Mouse (Mus musculus): ENCODE results near the gene Mtus2. TPM values are rescaled to one million over a fixed set of nuclear protein-coding genes. Genes with fewer than 3 reads are reported as not detected.

Mtus2 gene
- polyA plus RNA-seq, 1 experiment = 0.05 TPM

DNA sequence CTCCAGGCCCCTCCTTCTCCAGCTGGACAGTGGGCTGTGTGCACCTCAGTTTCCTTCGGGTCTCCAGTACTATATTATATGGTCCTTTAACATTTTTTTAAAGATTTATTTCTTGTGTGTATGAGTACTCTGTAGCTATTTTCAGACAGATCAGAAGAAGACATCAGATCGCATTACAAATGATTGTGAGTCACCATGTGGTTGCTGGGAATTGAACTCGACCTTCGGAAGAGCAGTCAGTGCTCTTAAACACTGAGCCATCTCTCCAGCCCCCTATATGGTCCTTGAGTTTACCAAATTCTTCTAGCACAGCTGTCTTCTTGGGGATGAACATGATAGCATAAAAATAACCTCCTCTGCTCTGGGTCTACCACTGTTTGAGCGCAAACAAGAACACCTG lies 382.0 kb downstream of the Mtus2 start:
- peaks cover 4% of the 10 kb centered on the region for H3K79me2 ChIP-seq (ENCODE audit: control insufficient read depth, insufficient read depth)
- no peaks in the 10 kb centered on the region for H3K27me3 ChIP-seq (ENCODE audit: control insufficient read depth, insufficient read depth, insufficient read length)
- H3K36me3 ChIP-seq (ENCODE audit: control insufficient read depth, insufficient read depth) = peaks cover 54% of the 10 kb centered on the region
- H3K4me2 ChIP-seq (ENCODE audit: low read depth) = peak overlapping the region; percentile 24
- no peak overlapping the region for H3ac ChIP-seq (ENCODE audit: control insufficient read depth, insufficient read length)
- no peak overlapping the region for H3K4me3 ChIP-seq
- TF ChIP-seq POLR2A (IDR thresholded peaks at IDR 0.05; ENCODE audit: insufficient read length, low read depth) = no peak
- TF ChIP-seq USF1 (IDR thresholded peaks at IDR 0.05; ENCODE audit: low read depth) = no peak
- TF ChIP-seq MYOG (IDR thresholded peaks at IDR 0.05; ENCODE audit: control insufficient read depth in 1 of 3, insufficient read depth in 1 of 3, insufficient read length in 2 of 3, low read depth in 2 of 3) = no peak
- no peak for TF ChIP-seq MAX (IDR thresholded peaks at IDR 0.05; ENCODE audit: low read depth)
- no peak for TF ChIP-seq MYOD1 (IDR thresholded peaks at IDR 0.05; ENCODE audit: control insufficient read depth in 1 of 3, insufficient read length in 2 of 3, low read depth in 2 of 3)
- TF ChIP-seq TCF3 (IDR thresholded peaks at IDR 0.05; ENCODE audit: insufficient read length, low read depth) = no peak
- no peak for TF ChIP-seq REST (IDR thresholded peaks at IDR 0.05; ENCODE audit: insufficient read depth, insufficient read length)
- no peak for TF ChIP-seq TCF12 (IDR thresholded peaks at IDR 0.05; ENCODE audit: insufficient read depth, poor library complexity, severe bottlenecking)
- TF ChIP-seq E2F4 (IDR thresholded peaks at IDR 0.05; ENCODE audit: insufficient read depth) = no peak
- no peak for TF ChIP-seq POLR2AphosphoS2 (IDR thresholded peaks at IDR 0.05; ENCODE audit: insufficient read length, low read depth)
- TF ChIP-seq CEBPB (IDR thresholded peaks at IDR 0.05; ENCODE audit: insufficient read depth, poor library complexity, severe bottlenecking) = no peak
- no peak for TF ChIP-seq SRF (IDR thresholded peaks at IDR 0.05; ENCODE audit: control insufficient read depth, insufficient read length, low read depth)

DNA sequence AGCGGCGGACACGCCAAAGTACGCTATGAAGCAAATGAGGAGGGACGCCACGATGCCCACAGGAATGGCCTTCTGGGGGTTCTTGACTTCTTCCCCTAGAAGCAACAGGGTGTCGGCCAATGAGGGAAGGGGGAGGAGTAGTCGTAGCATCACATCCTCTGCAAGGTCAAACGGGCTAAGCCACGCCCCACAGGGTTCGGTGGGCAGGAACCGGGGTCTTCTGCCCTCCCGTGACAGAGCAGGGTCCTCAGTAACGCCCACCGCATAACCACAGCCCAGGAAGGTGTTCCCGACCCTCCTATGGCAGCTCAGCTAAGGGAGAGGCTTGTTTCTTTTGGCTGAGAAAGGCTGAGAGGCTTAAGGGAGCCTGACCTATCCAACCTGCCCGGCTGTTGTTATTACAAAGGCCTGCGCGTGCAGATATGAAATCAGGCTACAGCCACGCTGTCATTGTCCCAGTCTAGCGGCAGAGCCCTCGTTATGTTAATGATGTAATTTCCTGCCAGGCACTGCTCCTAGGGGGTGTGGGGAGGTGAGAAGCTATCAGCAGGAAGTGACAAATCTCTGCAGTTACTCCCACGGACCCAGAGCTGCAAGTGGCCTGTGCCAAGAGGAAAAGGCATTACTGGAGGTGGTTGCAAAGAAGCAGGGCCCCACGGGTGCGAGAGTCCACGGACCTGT lies 385.1 kb downstream of the Mtus2 start:
- peak; percentile 10 for TF ChIP-seq POLR2A (IDR thresholded peaks at IDR 0.05; ENCODE audit: insufficient read length, low read depth)
- TF ChIP-seq E2F4 (IDR thresholded peaks at IDR 0.05; ENCODE audit: insufficient read depth) = no peak
- peak overlapping the region; percentile 39 for H3K4me2 ChIP-seq (ENCODE audit: low read depth)
- peaks cover 4% of the 10 kb centered on the region for H3K79me2 ChIP-seq (ENCODE audit: control insufficient read depth, insufficient read depth)
- H3K36me3 ChIP-seq (ENCODE audit: control insufficient read depth, insufficient read depth) = peaks cover 58% of the 10 kb centered on the region
- no peaks in the 10 kb centered on the region for H3K27me3 ChIP-seq (ENCODE audit: control insufficient read depth, insufficient read depth, insufficient read length)
- H3K4me3 ChIP-seq = no peak overlapping the region
- H3ac ChIP-seq (ENCODE audit: control insufficient read depth, insufficient read length) = no peak overlapping the region

- no peak for TF ChIP-seq POLR2AphosphoS2 (IDR thresholded peaks at IDR 0.05; ENCODE audit: insufficient read length, low read depth)
- no peak for TF ChIP-seq MYOG (IDR thresholded peaks at IDR 0.05; ENCODE audit: control insufficient read depth in 1 of 3, insufficient read depth in 1 of 3, insufficient read length in 2 of 3, low read depth in 2 of 3)
- no peak for TF ChIP-seq TCF12 (IDR thresholded peaks at IDR 0.05; ENCODE audit: insufficient read depth, poor library complexity, severe bottlenecking)
- no peak for TF ChIP-seq SRF (IDR thresholded peaks at IDR 0.05; ENCODE audit: control insufficient read depth, insufficient read length, low read depth)
- TF ChIP-seq USF1 (IDR thresholded peaks at IDR 0.05; ENCODE audit: low read depth) = no peak
- H3K27me3 ChIP-seq (ENCODE audit: control insufficient read depth, insufficient read depth, insufficient read length) = no peaks in the 10 kb centered on the region
- no peak overlapping the region for H3ac ChIP-seq (ENCODE audit: control insufficient read depth, insufficient read length)
- peaks cover 5% of the 10 kb centered on the region for H3K79me2 ChIP-seq (ENCODE audit: control insufficient read depth, insufficient read depth)
- no peak overlapping the region for H3K4me2 ChIP-seq (ENCODE audit: low read depth)
- no peak overlapping the region for H3K4me3 ChIP-seq
- H3K36me3 ChIP-seq (ENCODE audit: control insufficient read depth, insufficient read depth) = peaks cover 51% of the 10 kb centered on the region
Measured at GRCm38 (mm10) chr5:148344374-148344773, 387.3 kb downstream of the Mtus2 start.

DNA sequence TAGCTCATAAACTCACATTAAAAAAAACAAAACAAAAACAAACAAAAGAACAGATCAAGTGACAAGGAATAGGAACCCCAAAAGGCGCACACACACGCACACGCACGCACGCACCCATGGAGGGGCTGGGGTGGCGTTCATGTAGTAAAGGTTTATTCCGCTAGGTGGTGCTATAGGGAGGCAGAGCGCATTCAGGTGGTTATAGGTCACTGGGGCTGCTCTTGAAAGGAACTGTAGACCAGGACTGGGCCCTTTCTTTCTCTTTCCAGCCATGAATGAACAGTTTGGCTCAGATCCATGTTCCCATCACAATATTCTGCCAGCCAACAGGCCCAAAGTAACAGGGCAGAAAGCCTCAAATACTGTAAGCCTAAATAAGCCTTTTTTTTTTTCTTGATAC lies 389.4 kb downstream of the Mtus2 start:
- Histone ChIP-seq H3ac (ENCODE audit: control insufficient read depth, insufficient read length) (no peak overlapping the region), H3K4me2 (ENCODE audit: low read depth) (no peak overlapping the region), H3K4me3 (no peak overlapping the region), H3K36me3 (ENCODE audit: control insufficient read depth, insufficient read depth) (peaks cover 41% of the 10 kb centered on the region), H3K79me2 (ENCODE audit: control insufficient read depth, insufficient read depth) (peaks cover 10% of the 10 kb centered on the region), H3K27me3 (ENCODE audit: control insufficient read depth, insufficient read depth, insufficient read length) (no peaks in the 10 kb centered on the region)
- TF ChIP-seq REST (IDR thresholded peaks at IDR 0.05; ENCODE audit: insufficient read depth, insufficient read length) (no peak), E2F4 (IDR thresholded peaks at IDR 0.05; ENCODE audit: insufficient read depth) (no peak), MYOG (IDR thresholded peaks at IDR 0.05; ENCODE audit: control insufficient read depth in 1 of 3, insufficient read depth in 1 of 3, insufficient read length in 2 of 3, low read depth in 2 of 3) (no peak), USF1 (IDR thresholded peaks at IDR 0.05; ENCODE audit: low read depth) (no peak), TCF3 (IDR thresholded peaks at IDR 0.05; ENCODE audit: insufficient read length, low read depth) (no peak), SRF (IDR thresholded peaks at IDR 0.05; ENCODE audit: control insufficient read depth, insufficient read length, low read depth) (no peak)

- Histone ChIP-seq H3K4me3 (no peak overlapping the region), H3K4me2 (ENCODE audit: low read depth) (no peak overlapping the region), H3ac (ENCODE audit: control insufficient read depth, insufficient read length) (no peak overlapping the region), H3K36me3 (ENCODE audit: control insufficient read depth, insufficient read depth) (peaks cover 43% of the 10 kb centered on the region), H3K79me2 (ENCODE audit: control insufficient read depth, insufficient read depth) (peaks cover 17% of the 10 kb centered on the region), H3K27me3 (ENCODE audit: control insufficient read depth, insufficient read depth, insufficient read length) (no peaks in the 10 kb centered on the region)
- TF ChIP-seq POLR2A (IDR thresholded peaks at IDR 0.05; ENCODE audit: insufficient read length, low read depth) (no peak), USF1 (IDR thresholded peaks at IDR 0.05; ENCODE audit: low read depth) (no peak), MYOG (IDR thresholded peaks at IDR 0.05; ENCODE audit: control insufficient read depth in 1 of 3, insufficient read depth in 1 of 3, insufficient read length in 2 of 3, low read depth in 2 of 3) (no peak), E2F4 (IDR thresholded peaks at IDR 0.05; ENCODE audit: insufficient read depth) (no peak), POLR2AphosphoS2 (IDR thresholded peaks at IDR 0.05; ENCODE audit: insufficient read length, low read depth) (no peak), MYOD1 (IDR thresholded peaks at IDR 0.05; ENCODE audit: control insufficient read depth in 1 of 3, insufficient read length in 2 of 3, low read depth in 2 of 3) (no peak), SRF (IDR thresholded peaks at IDR 0.05; ENCODE audit: control insufficient read depth, insufficient read length, low read depth) (no peak), TCF3 (IDR thresholded peaks at IDR 0.05; ENCODE audit: insufficient read length, low read depth) (no peak), TCF12 (IDR thresholded peaks at IDR 0.05; ENCODE audit: insufficient read depth, poor library complexity, severe bottlenecking) (no peak), CEBPB (IDR thresholded peaks at IDR 0.05; ENCODE audit: insufficient read depth, poor library complexity, severe bottlenecking) (no peak), MAX (IDR thresholded peaks at IDR 0.05; ENCODE audit: low read depth) (no peak)
Measured at GRCm38 (mm10) chr5:148348153-148348552, 391.0 kb downstream of the Mtus2 start.

Data from myocyte (in vitro differentiated cells).